Comparison of ENCODE assay signal across 9 mouse cellular contexts in genomic region chr1:157007891-157008730, GRCm38 (mm10).
DNase-seq lines count a peak whose midpoint lies in the region; ATAC-seq lines count a peak whose summit lies in the region.
"Had no signal": no experiment of that assay in that cellular context is flagged by ENCODE, and none has a peak within 500 bp of the region (broad histone marks: within the 10 kb centered on the region; RNA-seq: fewer than 3 reads in every experiment).

No protein-coding gene starts in this region.

- no peaks in the 10 kb centered on the region for H3K79me2 ChIP-seq in macrophage (ENCODE audit: inconsistent target)

- no peaks in the 10 kb centered on the region for H3K9me3 ChIP-seq in kidney, embryonic 16.5 days (ENCODE audit: low read length)
- H3K9me3 ChIP-seq: liver, embryonic 15.5 days; neural tube, embryonic 13.5 days had no signal

- H3K4me1 ChIP-seq in kidney, embryonic 16.5 days (ENCODE audit: insufficient read depth, low read length) = peaks cover 4% of the 10 kb centered on the region; the same call in 1 of the 2 replicates
- H3K4me1 ChIP-seq: liver, embryonic 15.5 days had no signal

- no peaks in the 10 kb centered on the region for H3K27me3 ChIP-seq in kidney, embryonic 16.5 days (ENCODE audit: insufficient read depth, low read length)
- H3K27me3 ChIP-seq: liver, embryonic 15.5 days; neural tube, embryonic 13.5 days had no signal

- H3K4me2 ChIP-seq in kidney, embryonic 16.5 days (replicated peaks; ENCODE audit: low read depth, low read length) = no peak overlapping the region
- H3K4me2 ChIP-seq: liver, embryonic 15.5 days; neural tube, embryonic 13.5 days had no signal

- peak; percentile 55 for ATAC-seq in common myeloid progenitor, adult 5-6 weeks (replicated peaks; ENCODE audit: low read depth, poor library complexity, severe bottlenecking)
- peak; percentile 86 for ATAC-seq in kidney, embryonic 16.5 days (ENCODE audit: low FRiP score, low TSS enrichment)

- H3K36me3 ChIP-seq in kidney, embryonic 16.5 days (ENCODE audit: insufficient read depth, low read length) = no peaks in the 10 kb centered on the region
- no peaks in the 10 kb centered on the region for H3K36me3 ChIP-seq in macrophage (ENCODE audit: inconsistent target)
- H3K36me3 ChIP-seq: liver, embryonic 15.5 days; neural tube, embryonic 13.5 days had no signal

- H3K4me3 ChIP-seq in kidney, embryonic 16.5 days (ENCODE audit: low read length) = no peak overlapping the region
- H3K4me3 ChIP-seq in macrophage (ENCODE audit: inconsistent target) = no peak overlapping the region
- H3K4me3 ChIP-seq: liver, embryonic 15.5 days; neural tube, embryonic 13.5 days had no signal

- DNase-seq in heart, adult 9 months (ENCODE audit: low spot score in 2 of 2) = peak; percentile 73 to 82
- no peak for DNase-seq in left cerebral cortex, postnatal 25 days (ENCODE audit: low spot score in 2 of 2)
- DNase-seq in left cerebral cortex, adult 8-10 months (ENCODE audit: low spot score in 2 of 2) = no peak
- DNase-seq in layer of hippocampus, adult 9-10 months (ENCODE audit: low spot score) = no peak

- H3K27ac ChIP-seq in kidney, embryonic 16.5 days (ENCODE audit: low read length) = peak overlapping the region; percentile 37
- peak overlapping the region; percentile 92 for H3K27ac ChIP-seq in macrophage
- H3K27ac ChIP-seq: liver, embryonic 15.5 days; neural tube, embryonic 13.5 days had no signal

- WGBS in kidney, embryonic 16.5 days = 62% methylated on average over 4 of the region's 4 CpGs
- WGBS in macrophage (ENCODE audit: missing documents) = 34% methylated on average over 3 of the region's 4 CpGs

- H3K9ac ChIP-seq in kidney, embryonic 16.5 days (replicated peaks; ENCODE audit: low read length) = no peak overlapping the region
- H3K9ac ChIP-seq: liver, embryonic 15.5 days; neural tube, embryonic 13.5 days had no signal

- intact Hi-C loops in left cerebral cortex, postnatal 25 days (cut with DNase I) = no loop called here

Comparison
In these comparisons a context has a peak if more than half of its experiments do, and no peak if none do; other contexts are left out.
1. DNase-seq: peak in heart, adult 9 months (2 of 2); none in left cerebral cortex, postnatal 25 days (0 of 2), left cerebral cortex, adult 8-10 months (0 of 2) and layer of hippocampus, adult 9-10 months (single experiment).